Mouse (Mus musculus): ENCODE measurements around the gene Hoxb6.

DNA sequence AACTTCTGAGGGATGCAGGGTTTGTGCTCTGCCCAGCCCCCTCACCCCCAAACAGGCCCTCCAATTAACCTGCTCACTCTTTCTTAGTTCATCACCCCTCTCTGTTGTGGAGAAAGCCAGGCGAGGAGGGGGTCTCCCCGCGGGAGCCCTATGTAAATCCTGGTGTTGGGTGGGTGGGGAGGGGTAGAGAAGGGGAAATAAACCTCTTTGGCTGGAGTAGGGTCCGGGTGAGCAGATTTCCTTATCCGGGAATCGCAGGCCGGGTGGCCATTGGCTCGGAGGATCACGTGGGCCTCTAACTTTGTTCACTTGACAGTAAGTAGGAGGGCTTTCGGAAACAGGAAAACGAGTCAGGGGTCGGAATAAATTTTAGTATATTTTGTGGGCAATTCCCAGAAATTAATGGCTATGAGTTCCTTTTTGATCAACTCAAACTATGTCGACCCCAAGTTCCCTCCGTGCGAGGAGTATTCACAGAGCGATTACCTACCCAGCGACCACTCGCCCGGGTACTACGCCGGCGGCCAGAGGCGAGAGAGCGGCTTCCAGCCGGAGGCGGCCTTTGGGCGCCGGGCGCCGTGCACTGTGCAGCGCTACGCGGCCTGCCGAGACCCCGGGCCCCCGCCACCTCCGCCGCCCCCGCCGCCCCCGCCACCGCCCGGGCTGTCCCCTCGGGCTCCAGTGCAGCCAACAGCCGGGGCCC, 26.2 kb downstream of the Hoxb6 start:
- TF ChIP-seq POLR2A (IDR thresholded peaks at IDR 0.05; ENCODE audit: control insufficient read depth in 1 of 2, insufficient read depth in 1 of 2, low read depth in 1 of 2, low read length in 2 of 2, poor library complexity in 1 of 2) (no peak), MAX (IDR thresholded peaks at IDR 0.05; ENCODE audit: low read length) (no peak)
